Mouse (Mus musculus): Measurements from ENCODE around the gene Hcrt.

- TF ChIP-seq CTCF (IDR thresholded peaks at IDR 0.05; ENCODE audit: control insufficient read depth, insufficient read depth, insufficient replicate concordance, low read depth, low read length) (no peak), POLR2A (IDR thresholded peaks at IDR 0.05; ENCODE audit: control insufficient read depth, low read depth, low read length) (no peak)
Measured at GRCm38 (mm10) chr11:100729976-100730375, 32.8 kb downstream of the Hcrt start.

All from testis, adult 2 months (tissue).